Mouse (Mus musculus) liver, embryonic 18 days (tissue): ENCODE measurements around the gene Dcbld2. TPM values are rescaled to one million over a fixed set of nuclear protein-coding genes. Genes with fewer than 3 reads are reported as not detected.

Experiments
- polyA plus RNA-seq: library from polyadenylated mRNA; depleted of rRNA; stranded (reverse); fragments of >200 nt; gene quantifications from 2 replicates; pipeline ENCODE4 v1.2.3, GENCODE M21; 2012; rRNA removed

Dcbld2 gene
- polyA plus RNA-seq: 1.6 and 1.7 TPM in 2 replicates

DNA sequence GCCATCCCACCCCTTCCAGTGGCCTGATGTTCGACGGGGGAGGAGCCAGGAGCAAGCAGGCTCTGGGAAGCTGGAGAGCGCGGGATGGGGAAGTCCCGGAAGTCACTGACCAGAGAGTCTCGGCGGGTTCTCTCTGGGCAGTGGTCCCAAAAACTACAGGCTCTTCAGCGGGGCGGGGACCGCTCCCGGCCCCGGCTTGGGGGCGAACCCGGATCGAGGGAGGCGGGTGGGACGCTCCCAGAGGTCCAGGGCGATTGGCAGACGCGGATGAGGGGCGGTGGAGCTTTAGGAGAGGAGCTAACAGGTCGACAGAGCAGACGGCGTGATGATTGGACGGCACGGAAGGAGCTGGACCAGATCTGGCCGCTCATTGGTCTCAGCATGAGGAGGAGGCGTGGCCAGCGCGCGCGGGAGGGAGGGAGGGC is at the start of gene Dcbld2:
Dcbld2 (plus strand) TSS at position 382 of the 425 bp plus-strand sequence.

Other genes with a start within 250 kb of the Dcbld2 start
- 6.7 and 7.3 TPM in 2 replicates for gene St3gal6, start 115.8 kb downstream of the Dcbld2 start, polyA plus RNA-seq
- not detected in 2 replicates for gene Gm813, start 208.5 kb downstream of the Dcbld2 start, polyA plus RNA-seq
- gene E330017A01Rik, start 230.3 kb downstream of the Dcbld2 start, polyA plus RNA-seq: not detected in 2 replicates